Mouse (Mus musculus) kidney, postnatal 0 days (tissue): ENCODE data around the gene Mdga2. TPM values are rescaled to one million over a fixed set of nuclear protein-coding genes. Genes with fewer than 3 reads are reported as not detected.

ENCODE experiments used
- ATAC-seq: fragments of 200-750 bp; cut with Nextera tagmentation; replicated peaks from 2 replicates; pipeline ENCODE4 v1.8.0; 2017; ENCODE audit warnings: low read depth, moderate number of reproducible peaks, moderate TSS enrichment, moderate library complexity; ENCODE audit not compliant: low FRiP score
- DNase-seq: peaks from one replicate; pipeline ENCODE4 v3.0.0-alpha.2; 2016; ENCODE audit warnings: low spot score
- H3K27ac ChIP-seq: fragments of 300-500 bp; sonication (generic); 2 replicates; pipeline ENCODE4 v1.5.1; 2014; ENCODE audit warnings: mild to moderate bottlenecking
- H3K27me3 ChIP-seq: fragments of 300-500 bp; sonication (generic); 2 replicates; pipeline ENCODE4 v1.6.1; 2014; ENCODE audit warnings: low read length, mixed read lengths; ENCODE audit not compliant: insufficient read depth
- H3K36me3 ChIP-seq: fragments of 300-500 bp; sonication (generic); 2 replicates; pipeline ENCODE4 v1.6.1; 2014; ENCODE audit warnings: low read length, mixed read lengths; ENCODE audit not compliant: insufficient read depth
- H3K4me1 ChIP-seq: fragments of 300-500 bp; sonication (generic); replicated peaks from 2 replicates; pipeline ENCODE4 v1.6.1; 2014; ENCODE audit warnings: antibody characterized with exemption, low read length, mixed read lengths; ENCODE audit not compliant: insufficient read depth
- H3K4me2 ChIP-seq: fragments of 300-500 bp; sonication (generic); 2 replicates; pipeline ENCODE4 v1.6.1; 2014; ENCODE audit warnings: mild to moderate bottlenecking, low read length, moderate library complexity, mixed read lengths
- H3K4me3 ChIP-seq: fragments of 300-500 bp; sonication (generic); replicated peaks from 2 replicates; pipeline ENCODE4 v1.5.1; 2014; ENCODE audit warnings: low read depth, low read length
- H3K9ac ChIP-seq: fragments of 300-500 bp; sonication (generic); 2 replicates; pipeline ENCODE4 v1.6.1; 2014; ENCODE audit warnings: low read depth, low read length
- H3K9me3 ChIP-seq: fragments of 300-500 bp; sonication (generic); replicated peaks from 2 replicates; pipeline ENCODE4 v1.6.1; 2016; ENCODE audit warnings: low read length, inconsistent platforms, mixed read lengths
- CTCF ChIP-seq: IDR thresholded peaks from 2 replicates; pipeline ENCODE4 v1.5.1; 2016; ENCODE audit warnings: antibody characterized with exemption, low read depth, mild to moderate bottlenecking, moderate library complexity
- WGBS: fragments of 180-500 bp; shearing (Covaris S2); extraction: QIAGEN DNeasy Blood & Tissue Kit; methylation state at CpG from one replicate; pipeline ENCODE4 v1.1.7; 2014; 5-methylcytosine and 5-hydroxymethylcytosine counted together
- polyA plus RNA-seq: library from polyadenylated mRNA; unstranded; fragments of >200 nt; fragmentation: Nextera tagmentation; extraction: Ambion mirVana; gene quantifications from 2 replicates; pipeline ENCODE4 v1.2.1, GENCODE M21; 2015

The Mdga2 gene
- polyA plus RNA-seq, 1 experiment from 2014 or later, result 1.3 TPM

GRCm38 (mm10) chr12:67220041-67220440, 2.3 kb downstream of the Mdga2 start:
- DNase-seq (no peak), ATAC-seq (no peak)
- peaks cover 17% of the 10 kb centered on the region; the same call in 1 of the 2 replicates for H3K4me1 ChIP-seq
- 4% methylated on average over 6 of the region's 6 CpGs for WGBS
- no peak overlapping the region for H3K27ac ChIP-seq
- H3K27me3 ChIP-seq, result peaks cover 15% of the 10 kb centered on the region
- H3K4me3 ChIP-seq, result peak overlapping the region; percentile 56
- no peaks in the 10 kb centered on the region for H3K9me3 ChIP-seq
- H3K9ac ChIP-seq, result no peak overlapping the region
- no peak for TF ChIP-seq CTCF
- H3K4me2 ChIP-seq, result peak overlapping the region; percentile 97
- no peaks in the 10 kb centered on the region for H3K36me3 ChIP-seq

- ATAC-seq (no peak), DNase-seq (peak; percentile 2)
- Histone ChIP-seq H3K27me3 (peaks cover 15% of the 10 kb centered on the region), H3K4me3 (no peak overlapping the region), H3K4me2 (0 out of 2 replicates have a peak overlapping the region, but pooled peaks have one; percentile 15), H3K9me3 (no peaks in the 10 kb centered on the region), H3K27ac (no peak overlapping the region), H3K36me3 (no peaks in the 10 kb centered on the region), H3K9ac (no peak overlapping the region), H3K4me1 (peaks cover 17% of the 10 kb centered on the region; the same call in 1 of the 2 replicates)
- 13% methylated on average over 5 of the region's 5 CpGs for WGBS
- no peak for TF ChIP-seq CTCF
Observed at GRCm38 (mm10) chr12:67219564-67219963, 2.8 kb downstream of the Mdga2 start.

- no peak for TF ChIP-seq CTCF
- no peak for ATAC-seq
- H3K4me3 ChIP-seq, result no peak overlapping the region
- no peak overlapping the region for H3K27ac ChIP-seq
- H3K4me2 ChIP-seq, result no peak overlapping the region
- no peak for DNase-seq
- no peak overlapping the region for H3K9ac ChIP-seq
- H3K9me3 ChIP-seq, result no peaks in the 10 kb centered on the region
- no peaks in the 10 kb centered on the region for H3K36me3 ChIP-seq
- H3K27me3 ChIP-seq, result no peaks in the 10 kb centered on the region
- WGBS, result 53% methylated on average over 2 of the region's 2 CpGs
- no peaks in the 10 kb centered on the region for H3K4me1 ChIP-seq
Observed at GRCm38 (mm10) chr12:67212801-67213200, 9.5 kb downstream of the Mdga2 start.

GRCm38 (mm10) chr12:67178155-67178554, 44.2 kb downstream of the Mdga2 start:
- H3K9me3 ChIP-seq, result no peaks in the 10 kb centered on the region
- no peak for DNase-seq
- no peak overlapping the region for H3K27ac ChIP-seq
- H3K36me3 ChIP-seq, result no peaks in the 10 kb centered on the region
- 96% methylated on average over 1 of the region's 1 CpGs for WGBS
- no peak overlapping the region for H3K9ac ChIP-seq
- no peaks in the 10 kb centered on the region for H3K4me1 ChIP-seq
- no peak overlapping the region for H3K4me3 ChIP-seq
- H3K27me3 ChIP-seq, result no peaks in the 10 kb centered on the region
- H3K4me2 ChIP-seq, result no peak overlapping the region
- ATAC-seq, result no peak
- TF ChIP-seq CTCF, result no peak

- no peak overlapping the region for H3K27ac ChIP-seq
- 88% methylated on average over 8 of the region's 8 CpGs for WGBS
- no peak overlapping the region for H3K4me3 ChIP-seq
- TF ChIP-seq CTCF, result no peak
- no peaks in the 10 kb centered on the region for H3K9me3 ChIP-seq
- ATAC-seq (no peak), DNase-seq (no peak)
- H3K9ac ChIP-seq, result no peak overlapping the region
- no peaks in the 10 kb centered on the region for H3K36me3 ChIP-seq
- H3K4me2 ChIP-seq, result no peak overlapping the region
- no peaks in the 10 kb centered on the region for H3K27me3 ChIP-seq
- no peaks in the 10 kb centered on the region for H3K4me1 ChIP-seq
Observed at GRCm38 (mm10) chr12:67156569-67157237, 65.6 kb downstream of the Mdga2 start.

GRCm38 (mm10) chr12:67153077-67153476, 69.3 kb downstream of the Mdga2 start:
- ATAC-seq (no peak), DNase-seq (no peak)
- H3K27ac ChIP-seq, result no peak overlapping the region
- no peaks in the 10 kb centered on the region for H3K4me1 ChIP-seq
- 62% methylated on average over 3 of the region's 3 CpGs for WGBS
- H3K9me3 ChIP-seq, result no peaks in the 10 kb centered on the region
- no peak overlapping the region for H3K9ac ChIP-seq
- H3K4me3 ChIP-seq, result no peak overlapping the region
- H3K36me3 ChIP-seq, result no peaks in the 10 kb centered on the region
- no peaks in the 10 kb centered on the region for H3K27me3 ChIP-seq
- H3K4me2 ChIP-seq, result no peak overlapping the region
- TF ChIP-seq CTCF, result no peak

- no peak for DNase-seq
- Histone ChIP-seq H3K27me3 (no peaks in the 10 kb centered on the region), H3K4me1 (no peaks in the 10 kb centered on the region), H3K4me2 (no peak overlapping the region), H3K36me3 (no peaks in the 10 kb centered on the region), H3K9me3 (no peaks in the 10 kb centered on the region), H3K4me3 (no peak overlapping the region), H3K27ac (no peak overlapping the region), H3K9ac (no peak overlapping the region)
- no peak for TF ChIP-seq CTCF
- 91% methylated on average over 3 of the region's 3 CpGs for WGBS
- no peak for ATAC-seq
Observed at GRCm38 (mm10) chr12:67141605-67142004, 80.7 kb downstream of the Mdga2 start.
